Mouse (Mus musculus): ENCODE measurements around the gene Psg21. TPM values are rescaled to one million over a fixed set of nuclear protein-coding genes. Genes with fewer than 3 reads are reported as not detected.
A peak's percentile ranks its signal among the peaks of the same experiment; 100 is the strongest.
"Not testable (repeated sequence)": the region's sequence is repeated elsewhere in the genome, so short reads cannot be mapped to it uniquely, and the experiment has no call there.

The Psg21 gene
- not detected for total RNA-seq (2021)
- long read RNA-seq, experiment 1, result 0 reads
- long read RNA-seq, experiment 2, result 0 reads

GRCm38 (mm10) chr7:18656625-18657024 is at the start of gene Psg21:
Psg21 (minus strand) TSS chr7:18656725.
- not testable (repeated sequence) for DNase-seq

DNA sequence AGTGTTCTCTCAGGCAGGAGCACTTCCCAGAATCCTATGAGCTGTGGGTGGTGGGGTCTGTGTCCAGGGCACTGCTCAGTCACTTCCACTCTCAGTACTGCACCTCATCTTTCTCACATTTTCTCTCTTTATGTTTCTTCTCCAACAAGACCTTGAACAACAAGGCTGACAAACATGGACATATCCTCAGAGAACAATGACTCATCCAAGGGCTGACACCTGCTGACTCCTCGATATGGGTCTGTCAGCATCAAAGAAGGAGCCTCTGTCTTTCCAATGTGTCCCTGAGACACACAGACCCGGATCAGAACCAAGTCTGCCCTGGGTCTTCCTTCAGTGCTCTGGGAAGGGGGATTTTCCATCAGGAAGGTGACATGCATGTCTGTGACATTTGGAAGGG is 29.6 kb upstream of the Psg21 start, which contains the start of gene Psg20:
Gene Psg20 (minus strand): TSS at position 101 of the 400 bp plus-strand sequence.
- DNase-seq, result no peak

DNA sequence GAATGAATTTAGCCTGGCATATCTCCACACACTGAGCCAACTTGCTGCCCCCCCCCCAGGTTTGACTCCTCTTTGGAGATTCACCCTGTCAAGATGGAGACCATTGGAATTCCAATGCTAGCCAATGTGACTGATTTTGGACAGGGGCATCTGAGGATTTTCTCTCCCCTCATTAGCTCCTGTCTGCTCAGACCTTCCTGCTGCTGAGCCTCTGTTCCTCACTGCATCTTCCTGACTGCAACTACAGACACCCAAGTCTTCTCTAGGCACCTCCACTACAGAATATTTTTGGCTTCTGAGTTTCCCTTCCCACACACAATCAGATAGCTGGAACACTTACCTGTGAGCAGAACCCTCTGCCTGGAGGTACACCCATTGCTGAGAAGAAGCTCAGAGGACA is 29.1 kb upstream of the Psg21 start:
- no peak for DNase-seq

DNA sequence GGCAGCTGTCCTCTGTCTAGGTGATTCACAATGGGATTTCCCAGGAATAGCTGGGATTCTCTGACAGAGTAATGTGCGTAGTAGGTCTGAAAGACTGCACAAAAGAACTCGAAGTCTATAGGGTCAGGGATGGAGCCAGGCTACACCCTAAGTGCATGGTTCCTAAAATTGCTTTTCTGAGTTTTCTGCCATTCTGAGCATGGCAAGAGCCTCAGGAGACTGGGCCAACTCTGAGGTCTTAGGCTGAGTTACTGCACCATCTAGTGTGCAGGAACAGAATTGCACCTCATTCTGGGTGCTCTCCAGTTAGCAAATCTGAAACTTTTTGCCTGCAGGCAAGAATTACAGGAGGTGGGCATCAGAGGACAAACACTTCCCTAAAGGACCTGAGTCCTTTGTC is 23.2 kb upstream of the Psg21 start:
- DNase-seq, result peak in 1 of 2 experiments; percentile 44

DNA sequence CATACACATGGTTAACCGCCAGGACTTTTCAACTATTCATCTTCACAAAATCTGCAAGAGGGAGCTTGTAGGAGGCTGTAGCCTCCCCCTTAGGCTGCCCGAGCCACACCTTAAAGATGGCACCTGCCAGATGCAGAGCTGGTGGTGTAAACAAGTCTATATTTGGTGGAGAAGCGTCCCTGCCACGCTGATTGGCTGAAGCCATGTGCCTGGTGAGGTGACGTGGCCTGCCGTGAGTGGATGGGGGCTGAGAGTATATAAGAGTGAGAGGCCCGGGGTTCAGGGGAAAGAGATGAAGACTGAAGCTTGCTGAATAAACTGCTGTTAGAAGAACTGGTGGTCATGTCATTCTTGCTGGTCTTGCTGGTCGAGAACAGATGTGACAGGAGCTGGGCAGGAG is 29.6 kb downstream of the Psg21 start:
- DNase-seq, result not testable (repeated sequence)

DNA sequence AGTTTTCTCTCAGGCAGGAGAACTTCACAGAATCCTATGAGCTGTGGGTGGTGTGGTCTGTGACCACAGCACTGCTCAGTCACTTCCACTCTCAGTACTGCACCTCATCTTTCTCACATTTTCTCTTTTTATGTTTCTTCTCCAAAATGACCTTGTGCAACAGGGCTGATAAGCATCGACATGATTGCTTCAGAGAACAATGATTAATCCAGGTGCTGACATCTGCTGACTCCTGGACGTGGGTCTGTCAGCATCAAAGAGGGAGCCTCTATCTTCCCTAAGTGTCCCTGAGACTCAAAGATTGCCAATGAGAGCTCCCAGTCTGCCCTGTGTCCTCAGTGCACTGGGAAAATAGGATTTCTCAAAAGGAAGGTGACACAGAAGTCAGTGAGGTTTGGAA is 40.1 kb downstream of the Psg21 start, which contains the start of gene Psg23:
Gene Psg23 (minus strand): TSS at position 101 of the 400 bp plus-strand sequence.
- not testable (repeated sequence) for DNase-seq

Other genes starting within 250 kb of the Psg21 start
- gene Psg28, start 224.7 kb downstream of the Psg21 start, total RNA-seq (2021), result not detected
- not detected for gene Psg26, start 172.5 kb downstream of the Psg21 start, total RNA-seq (2021)
- not detected for gene Psg25, start 124.5 kb downstream of the Psg21 start, total RNA-seq (2021)
- not detected for gene Psg27, start 89.4 kb downstream of the Psg21 start, total RNA-seq (2021)
- not detected for gene Psg23, start 40.2 kb downstream of the Psg21 start, total RNA-seq (2021)
- gene Psg20, start 29.5 kb upstream of the Psg21 start, total RNA-seq (2021), result not detected
- not detected for gene Psg22, start 61.4 kb upstream of the Psg21 start, total RNA-seq (2021)
- not detected for gene Psg19, start 141.8 kb upstream of the Psg21 start, total RNA-seq (2021)
- gene Psg17, start 164.9 kb upstream of the Psg21 start, total RNA-seq (2021), result not detected
- 1 to 10 TPM; 6.1 to 7.2 TPM for gene Mill2, start 183.2 kb upstream of the Psg21 start, total RNA-seq (2021)
- 1 to 10 TPM; 1.6 to 5.5 TPM for gene Pglyrp1, start 214.6 kb upstream of the Psg21 start, total RNA-seq (2021)

Measured in heart, adult 18-20 months (tissue).